Mouse (Mus musculus): ENCODE measurements around the gene Gm49395.

Gene Gm49395

DNA sequence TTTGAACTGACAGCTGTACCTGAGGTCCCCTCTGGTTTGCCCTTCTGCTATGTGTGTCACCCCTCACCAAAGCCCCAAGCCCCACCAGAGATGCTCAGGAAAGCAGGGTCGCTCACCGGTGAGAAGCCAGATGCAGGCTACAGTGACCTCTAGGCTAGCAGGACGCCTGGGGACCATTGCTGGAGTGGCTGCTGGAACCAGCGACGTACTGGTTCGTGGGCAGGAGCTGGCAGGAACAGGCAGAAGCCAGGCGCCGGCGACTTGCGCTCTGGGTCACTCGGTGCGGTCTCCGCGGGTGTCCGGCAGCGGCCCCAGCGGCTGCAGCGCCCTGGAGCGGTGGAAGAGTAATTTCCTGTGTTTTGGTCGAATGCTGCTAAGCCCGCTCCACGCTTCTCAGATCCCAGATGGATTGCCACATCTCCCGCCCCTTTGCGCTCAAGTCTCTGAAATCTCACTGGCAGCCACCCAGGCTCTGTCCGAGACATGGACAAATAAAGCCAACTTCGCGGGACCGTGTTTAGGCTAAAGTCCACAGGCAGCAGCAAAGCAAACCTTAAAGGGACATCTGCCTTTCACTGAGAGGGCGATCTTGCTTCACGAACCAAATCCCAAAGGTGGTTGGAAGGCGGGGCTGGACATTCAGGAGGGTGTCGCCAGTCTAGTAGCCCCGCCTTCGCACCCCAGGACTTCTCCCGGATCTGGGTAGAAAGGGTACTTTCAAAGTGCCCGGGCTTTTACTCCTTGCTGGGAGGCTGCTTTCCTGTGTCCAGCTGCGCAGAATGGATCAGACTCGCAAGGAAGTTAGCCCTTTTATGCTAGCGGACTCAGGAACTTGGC is at the start of gene Gm49395, which contains the start of gene Itga1:
Gm49395 (minus strand) TSS at position 567 of the 837 bp plus-strand sequence.
Itga1 (minus strand) TSS at position 610 of the 837 bp plus-strand sequence.
- no peak for DNase-seq (ENCODE audit: low read depth)

DNA sequence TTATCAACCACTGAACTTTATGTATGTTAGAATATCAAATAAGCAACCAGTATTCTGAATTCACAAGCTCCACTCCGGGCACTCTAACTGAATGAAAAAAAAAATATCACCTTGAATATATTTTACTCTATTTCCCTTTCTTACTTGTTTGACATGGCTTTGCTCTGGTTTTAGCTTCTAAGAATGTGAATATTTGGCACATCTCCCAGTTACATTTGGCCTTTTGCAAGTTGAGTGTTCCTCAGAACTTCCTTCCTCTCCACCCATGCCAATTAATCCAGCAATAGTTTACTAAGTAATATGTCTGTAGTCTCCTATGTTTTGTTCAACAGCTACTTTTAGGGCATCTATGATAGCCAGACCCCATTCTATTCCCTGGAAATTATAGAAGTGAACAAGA is 48.9 kb upstream of the Gm49395 start:
- peak; percentile 11 for DNase-seq (ENCODE audit: low read depth)

DNA sequence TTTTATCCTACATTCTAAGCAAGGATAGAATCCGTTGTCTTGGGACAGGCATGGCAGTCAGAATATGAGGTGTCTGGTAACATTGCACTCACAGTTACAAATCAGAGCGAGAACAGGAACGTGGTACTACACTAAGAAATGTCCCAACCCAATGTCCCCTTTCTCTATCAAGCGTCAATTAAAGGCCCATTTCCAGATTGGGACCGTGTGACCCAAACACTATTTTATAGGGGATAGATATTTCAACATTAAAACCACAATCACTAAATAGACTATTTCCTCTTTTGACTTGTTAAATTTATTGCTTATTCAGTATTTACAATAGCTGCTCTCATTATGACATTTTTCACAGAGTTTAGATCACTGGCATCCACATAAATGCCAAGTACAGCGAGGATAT is 48.1 kb upstream of the Gm49395 start:
- no peak for DNase-seq (ENCODE audit: low read depth)

DNA sequence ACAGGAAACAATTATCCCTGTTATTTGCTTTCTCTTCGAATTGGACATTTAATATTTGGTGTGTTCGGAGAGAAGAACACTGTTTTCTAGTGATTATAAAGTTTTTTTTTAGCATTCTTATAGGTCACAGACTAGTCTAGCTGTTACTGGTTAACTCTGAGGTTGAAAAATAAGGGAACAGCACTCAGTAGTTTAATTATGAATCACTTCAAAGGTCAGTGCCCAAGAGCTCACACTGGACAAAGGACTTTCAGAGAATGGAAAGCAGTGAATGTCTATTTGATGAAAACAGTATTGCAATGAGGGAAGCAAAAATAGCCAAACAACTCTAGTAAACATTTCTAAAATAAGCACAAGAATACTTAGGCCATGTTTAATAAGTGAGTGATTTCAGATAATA is 41.9 kb upstream of the Gm49395 start:
- DNase-seq (ENCODE audit: low read depth): no peak

DNA sequence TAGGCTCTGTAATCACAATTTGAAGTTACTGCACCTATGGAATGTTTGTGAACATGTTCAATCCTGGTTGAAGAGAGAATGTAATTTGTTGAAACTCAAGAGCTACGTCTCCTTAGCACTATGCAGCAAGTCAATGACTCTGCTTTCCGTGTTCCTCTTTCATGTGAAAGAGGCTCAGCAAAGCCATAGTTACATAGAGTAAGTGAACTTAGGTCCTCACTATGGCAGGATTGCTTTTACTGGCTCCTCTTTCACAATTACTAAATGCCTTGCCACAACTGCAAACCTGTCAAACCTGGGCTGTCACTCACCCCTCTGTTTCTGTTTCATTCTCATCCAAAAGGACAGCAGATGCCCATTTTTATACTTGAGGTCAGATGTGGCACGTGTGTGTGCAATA is 40.3 kb upstream of the Gm49395 start:
- no peak for DNase-seq (ENCODE audit: low read depth)

DNA sequence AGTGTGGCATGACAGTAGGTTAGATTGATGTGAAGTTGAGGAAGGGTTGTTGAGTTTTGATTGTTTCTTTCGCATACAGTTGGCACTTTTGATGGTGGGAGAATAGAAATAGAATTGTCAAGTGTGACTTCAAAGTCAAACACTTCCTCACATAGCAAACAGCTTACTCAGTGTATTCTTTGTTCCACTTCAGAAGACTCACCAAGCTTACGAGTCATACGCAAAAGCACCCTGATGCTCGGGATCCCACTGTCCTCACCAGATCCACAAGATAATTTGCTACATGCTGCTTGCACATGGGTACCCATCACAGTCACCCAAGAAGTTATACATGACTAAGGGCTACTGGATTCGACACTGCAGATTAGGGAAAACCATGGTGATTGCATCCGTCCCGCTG is 36.8 kb upstream of the Gm49395 start:
- no peak for DNase-seq (ENCODE audit: low read depth)

DNA sequence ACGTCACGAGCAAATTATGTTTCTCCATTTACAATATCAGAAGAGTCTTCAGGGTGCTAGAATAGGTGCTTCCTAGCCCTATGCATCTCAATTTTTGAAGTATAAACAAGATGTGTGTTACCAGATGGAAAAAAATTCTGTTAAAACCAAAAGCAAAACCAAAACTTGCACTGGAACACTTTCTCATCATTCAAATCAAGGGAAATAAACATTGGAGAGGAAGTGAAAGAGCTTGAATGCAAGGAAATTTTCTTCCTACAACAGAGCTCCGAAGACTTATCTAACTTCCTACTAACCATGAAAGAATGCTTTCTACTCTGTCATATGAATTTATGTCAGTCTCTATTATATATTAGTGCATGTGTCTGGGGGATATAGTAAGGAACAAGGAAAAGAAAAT is 35.0 kb upstream of the Gm49395 start:
- DNase-seq (ENCODE audit: low read depth): no peak

DNA sequence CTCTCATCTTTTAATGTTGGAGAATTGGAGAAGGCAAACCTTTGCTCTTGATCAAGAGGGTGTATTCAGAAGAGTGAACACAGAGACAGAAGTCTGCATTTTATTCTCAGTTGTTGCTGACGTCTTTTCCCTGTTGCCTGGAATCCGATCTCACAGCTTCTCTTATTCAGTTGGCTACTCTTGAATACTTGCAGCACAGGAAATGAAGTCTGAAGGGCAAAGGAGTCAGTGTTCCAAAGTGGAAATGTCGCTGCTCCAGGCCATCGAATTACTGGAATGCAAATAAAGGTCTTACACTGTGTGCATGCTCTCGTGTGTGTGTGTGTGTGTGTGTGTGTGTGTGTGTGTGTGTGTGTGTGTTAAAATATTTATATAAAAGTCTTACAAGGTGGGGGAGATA is 30.7 kb upstream of the Gm49395 start:
- no peak for DNase-seq (ENCODE audit: low read depth)

DNA sequence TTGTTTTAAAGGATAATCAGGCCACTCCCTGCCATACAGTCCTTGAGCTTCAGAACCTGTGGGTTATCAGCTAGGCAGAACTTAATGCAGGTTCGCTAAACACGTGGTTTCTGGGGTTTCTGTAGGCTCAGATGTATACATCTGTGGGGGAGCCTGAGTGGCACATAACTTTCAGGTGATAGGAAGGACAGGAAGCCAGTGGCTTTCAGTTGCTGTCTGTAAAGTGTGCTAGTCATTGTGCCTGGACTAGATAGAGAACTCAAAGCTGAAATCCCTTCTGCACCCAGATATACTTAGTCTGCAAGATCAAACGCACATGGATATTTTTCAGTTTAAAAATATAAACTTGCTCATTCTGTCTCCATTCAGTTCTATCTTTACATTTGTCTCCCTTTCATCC is 29.7 kb upstream of the Gm49395 start:
- peak; percentile 12 for DNase-seq (ENCODE audit: low read depth)

DNA sequence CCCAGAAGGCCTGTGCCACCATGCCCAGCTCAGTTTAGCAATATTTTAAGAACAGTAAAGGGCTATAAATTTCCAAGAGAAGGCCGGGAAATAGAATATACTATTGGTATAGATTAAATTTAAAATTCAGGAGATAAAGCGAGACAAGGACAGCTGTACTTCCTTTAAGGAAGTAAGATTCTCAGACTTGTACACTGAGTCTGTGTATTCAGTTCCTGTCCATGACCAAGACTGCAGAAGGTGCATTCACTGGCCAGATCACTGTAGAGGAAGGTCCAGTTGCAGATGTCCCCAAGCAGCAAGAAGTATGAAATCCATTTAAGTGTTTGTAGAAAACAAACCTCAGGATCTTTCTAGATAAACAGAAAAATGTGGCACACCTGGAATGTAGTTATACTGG is 28.3 kb upstream of the Gm49395 start:
- no peak for DNase-seq (ENCODE audit: low read depth)

DNA sequence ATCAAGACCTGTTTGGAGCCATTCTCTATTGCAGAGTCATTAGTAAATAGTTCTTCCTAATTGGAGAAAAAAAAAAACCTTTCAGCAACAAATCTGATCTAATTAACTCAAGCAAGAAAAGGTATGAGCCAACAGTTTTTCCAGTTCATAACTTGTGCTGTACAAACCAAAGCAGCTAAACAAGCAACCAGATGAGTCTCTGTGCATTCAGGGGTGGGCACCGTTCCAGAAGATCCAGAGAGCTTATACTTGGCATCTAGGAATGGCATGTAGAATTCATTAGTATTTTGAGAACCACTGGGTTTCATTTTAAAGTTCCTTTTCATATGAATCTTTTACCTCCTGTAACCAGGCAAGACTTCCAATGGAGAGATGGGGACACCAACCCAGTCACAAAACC is 26.1 kb upstream of the Gm49395 start:
- DNase-seq (ENCODE audit: low read depth): no peak

DNA sequence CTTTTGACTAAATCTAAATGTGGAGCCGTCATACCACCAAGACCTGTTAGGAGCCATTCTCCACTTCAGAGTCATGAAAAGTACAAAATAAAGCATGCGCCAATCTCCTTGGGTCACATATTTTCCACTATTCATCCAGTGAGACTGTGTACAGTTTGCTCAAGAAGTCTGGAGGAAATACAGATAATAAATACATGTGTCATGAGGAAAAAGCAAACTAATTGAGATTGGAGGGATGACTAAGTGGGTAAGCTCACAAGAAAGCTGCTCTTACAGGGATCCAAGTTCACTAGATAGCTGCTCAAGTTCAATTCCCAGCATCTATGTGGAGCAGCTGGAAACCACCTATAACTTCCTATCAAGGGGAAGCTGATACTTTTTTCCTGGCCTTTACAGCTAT is 24.8 kb upstream of the Gm49395 start:
- no peak for DNase-seq (ENCODE audit: low read depth)

DNA sequence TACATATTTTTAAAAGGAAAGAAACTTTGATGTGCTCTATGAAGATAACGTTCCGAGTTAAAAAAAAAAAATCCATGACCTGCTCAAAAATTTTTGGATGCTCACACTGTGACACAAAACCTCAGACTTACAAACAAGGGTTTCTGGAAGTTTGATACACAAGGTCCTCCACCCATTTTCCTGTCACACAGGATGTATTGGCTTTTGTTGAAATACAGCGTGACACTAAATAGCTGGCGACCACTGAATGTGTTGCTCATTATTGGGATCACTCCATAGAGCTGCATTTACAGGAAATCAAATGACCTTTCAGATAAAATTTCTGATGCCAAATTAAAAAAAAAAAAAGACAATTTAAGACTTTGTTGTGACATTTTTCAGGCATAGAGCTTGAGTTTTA is 23.4 kb upstream of the Gm49395 start:
- DNase-seq (ENCODE audit: low read depth): no peak

DNA sequence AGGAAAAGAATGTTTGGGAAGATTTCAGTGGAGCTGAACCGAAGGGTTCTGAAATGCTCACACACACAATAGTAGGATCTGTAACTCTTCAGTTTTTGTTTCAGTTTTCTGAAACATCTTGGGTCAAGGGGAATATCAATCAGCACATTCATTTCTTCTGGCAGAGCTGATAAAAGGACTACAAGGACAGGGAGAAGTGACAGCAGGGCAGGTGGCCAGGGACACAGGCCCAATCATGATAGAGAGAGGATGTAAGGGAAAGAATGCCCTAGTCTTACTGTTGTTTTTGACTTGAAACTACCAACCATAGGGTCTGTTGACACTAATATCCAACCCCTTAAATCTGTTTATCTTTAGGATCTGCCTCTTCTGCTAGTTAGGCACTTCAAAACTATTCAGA is 22.8 kb upstream of the Gm49395 start:
- DNase-seq (ENCODE audit: low read depth): no peak

DNA sequence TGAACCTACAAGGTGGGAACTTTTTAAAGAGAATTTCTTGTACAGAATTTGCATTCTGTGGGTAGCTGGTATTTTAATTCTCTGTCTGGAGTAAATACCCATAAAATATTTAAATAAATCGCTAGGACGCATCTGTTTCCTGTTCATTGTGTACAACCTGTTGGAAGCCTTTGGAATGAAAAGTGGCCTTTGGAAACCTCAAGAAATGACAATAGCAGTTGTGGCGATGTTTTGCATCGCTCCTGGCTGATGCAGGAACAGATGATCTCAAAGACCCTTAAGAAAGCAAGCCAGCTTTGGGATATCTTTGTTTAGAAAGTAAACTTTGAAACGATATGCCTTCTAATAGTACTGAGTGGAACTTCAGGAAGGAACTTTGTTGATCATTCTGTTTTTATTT is 17.0 kb upstream of the Gm49395 start:
- no peak for DNase-seq (ENCODE audit: low read depth)

DNA sequence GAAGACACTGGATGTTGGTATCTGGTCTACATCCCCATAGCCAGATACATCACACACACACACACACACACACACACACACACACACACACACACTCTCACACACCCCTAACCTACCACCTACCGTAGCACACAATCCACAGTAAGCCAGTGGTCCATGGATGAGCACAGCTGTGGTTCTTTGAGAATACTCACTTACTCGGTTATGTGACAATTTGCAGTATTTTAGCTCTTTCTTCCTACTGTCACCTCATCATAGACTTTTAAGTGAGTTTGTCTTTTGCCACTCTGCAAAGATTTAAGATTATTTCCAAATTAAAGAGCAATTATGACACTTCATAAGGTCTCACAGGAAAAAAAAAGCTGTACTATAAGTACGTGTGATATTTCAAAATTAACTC is 16.5 kb upstream of the Gm49395 start:
- no peak for DNase-seq (ENCODE audit: low read depth)

DNA sequence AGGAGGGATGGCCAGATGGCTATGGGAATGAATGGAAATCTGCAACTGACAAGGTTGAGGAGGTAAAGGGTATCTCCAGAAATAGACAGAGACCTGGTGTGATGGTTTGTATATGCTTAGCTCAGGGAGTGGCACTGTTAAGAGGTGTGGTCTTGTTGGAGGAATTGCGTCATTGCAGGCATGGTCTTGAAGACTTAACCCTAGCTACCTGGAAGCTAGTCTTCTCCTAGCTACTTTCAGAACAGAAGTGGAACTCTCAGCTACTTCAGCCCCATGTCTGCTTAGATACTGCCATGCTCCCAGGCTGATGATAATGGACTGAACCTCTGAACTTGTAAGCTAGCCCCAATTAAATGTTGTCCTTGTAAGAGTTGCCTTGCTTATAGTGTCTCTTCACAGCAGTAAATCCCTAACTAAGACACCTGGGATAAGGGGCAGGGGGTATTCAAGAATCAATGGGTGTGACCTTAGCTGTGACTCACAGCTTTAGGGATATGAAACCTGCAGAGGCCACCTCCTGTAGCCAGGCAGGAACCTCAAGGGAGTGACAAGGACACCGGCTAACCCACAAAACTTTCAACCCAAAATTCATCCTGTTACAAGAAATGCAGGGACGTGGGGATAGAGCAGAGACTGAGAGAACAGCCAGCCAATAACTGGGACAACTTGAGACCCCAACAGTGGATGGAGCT is 15.4 kb upstream of the Gm49395 start:
- DNase-seq (ENCODE audit: low read depth): no peak

DNA sequence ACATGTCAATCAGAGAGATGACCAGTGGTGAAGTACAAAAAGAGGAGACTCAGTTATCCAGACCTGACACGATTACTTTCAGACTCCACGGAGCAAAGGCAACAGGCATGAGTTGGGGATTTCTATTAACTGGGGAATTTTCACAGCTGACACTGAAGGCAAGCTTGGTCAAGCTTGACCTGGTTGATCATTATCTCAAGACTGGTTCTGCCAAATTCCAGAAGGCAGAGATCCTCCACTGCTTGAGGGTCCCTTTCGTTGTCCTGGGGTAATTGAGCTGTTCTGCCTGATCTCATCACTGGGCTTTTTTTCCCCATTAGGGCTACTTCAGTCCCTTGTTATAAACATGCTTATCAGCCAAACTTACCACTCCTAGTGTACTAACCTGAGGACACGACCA is 7.9 kb upstream of the Gm49395 start:
- DNase-seq (ENCODE audit: low read depth): no peak

DNA sequence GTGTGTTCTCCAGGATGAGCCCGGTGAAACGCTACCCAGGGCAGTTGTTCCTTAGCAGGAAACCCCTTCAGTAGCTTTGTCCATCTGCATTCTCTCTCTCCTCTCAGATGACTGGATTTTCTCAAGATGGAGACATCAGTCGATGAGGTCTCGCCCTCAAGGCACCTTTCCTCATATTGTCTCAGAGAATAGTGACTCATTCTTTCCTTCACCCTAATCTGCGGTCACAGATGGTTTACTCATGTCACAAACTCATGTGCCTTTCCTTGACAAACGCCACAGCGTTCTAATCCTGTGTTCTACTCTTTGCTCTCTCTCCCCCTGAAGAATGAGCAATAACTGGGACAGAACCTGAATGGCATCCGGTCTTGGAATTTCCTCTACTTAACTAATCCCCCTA is 5.7 kb upstream of the Gm49395 start:
- peak; percentile 80 for DNase-seq (ENCODE audit: low read depth)

DNA sequence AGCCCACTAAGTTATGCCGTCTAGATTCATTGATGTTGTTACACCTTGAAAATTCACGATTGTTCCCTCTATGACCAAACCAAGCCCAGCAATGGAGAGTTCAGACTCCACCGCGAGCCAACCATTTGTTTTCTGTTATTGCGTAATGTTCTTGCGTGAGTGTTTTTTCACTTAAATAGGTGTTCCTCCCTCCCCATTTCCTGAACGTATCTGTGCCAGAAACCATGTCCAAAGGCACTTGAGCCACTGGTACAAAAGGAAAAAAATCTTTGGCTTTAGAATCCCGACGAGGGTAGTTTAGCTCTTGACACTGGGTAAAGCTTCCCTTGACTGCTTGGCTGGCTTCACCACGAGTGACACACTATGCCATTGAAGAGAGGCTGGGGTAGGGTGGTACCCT is 4.5 kb upstream of the Gm49395 start:
- DNase-seq (ENCODE audit: low read depth): no peak

DNA sequence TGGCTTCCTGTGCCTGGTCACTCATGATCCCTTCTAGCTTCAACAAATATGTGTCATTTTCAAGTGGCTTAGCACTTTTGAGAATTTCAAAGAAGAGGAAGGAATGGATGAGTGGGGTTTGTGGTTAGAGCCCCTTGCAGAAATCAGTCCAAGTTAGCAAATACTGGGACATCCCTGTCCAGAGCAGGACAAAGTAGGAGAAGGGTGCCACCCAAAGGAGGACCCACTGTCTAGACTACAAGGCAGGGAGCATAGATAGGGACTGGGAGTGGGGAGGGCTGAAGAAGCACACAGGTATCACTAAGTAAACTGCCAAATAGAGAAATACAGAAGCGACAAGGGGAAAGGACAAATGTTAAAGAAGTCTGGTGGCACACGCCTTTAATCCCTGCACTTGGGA is 1.0 kb upstream of the Gm49395 start:
- no peak for DNase-seq (ENCODE audit: low read depth)

DNA sequence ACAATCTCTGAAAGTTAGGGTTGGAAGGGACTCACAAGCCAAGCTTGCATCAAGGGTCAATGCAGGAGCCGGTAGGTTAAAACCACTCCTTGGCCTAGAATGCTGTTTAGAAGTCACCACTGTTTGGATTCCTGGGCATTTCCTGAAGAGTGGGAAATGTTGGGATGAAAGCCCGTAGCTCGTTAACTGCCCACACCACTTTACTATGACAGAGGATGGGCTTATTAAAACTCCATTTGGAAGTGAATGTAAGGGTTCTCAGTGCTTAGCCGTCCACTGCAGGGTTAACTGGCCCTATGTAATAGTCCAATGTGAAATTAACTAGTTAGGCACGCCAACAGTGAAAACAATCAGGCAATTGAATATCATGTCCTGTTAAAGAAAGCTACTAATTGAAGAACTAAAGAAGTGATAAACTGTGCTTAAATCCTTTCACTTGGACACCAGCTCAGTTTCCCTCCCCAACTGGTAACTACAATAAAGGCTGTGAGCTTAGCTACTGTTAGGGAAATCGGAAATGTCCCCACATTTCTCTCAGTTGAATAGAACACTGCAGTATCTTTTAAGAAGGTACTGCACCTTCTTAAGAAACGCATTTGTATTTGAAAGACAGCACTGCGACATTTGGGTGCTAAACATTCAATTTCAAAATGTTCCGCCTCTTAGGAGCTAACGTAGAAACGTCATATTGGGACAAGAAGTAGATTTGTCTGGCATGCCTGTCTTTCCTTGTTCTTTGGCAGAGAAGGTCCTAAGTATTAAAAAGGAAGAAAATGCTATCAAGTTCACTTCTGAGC is 1.1 kb downstream of the Gm49395 start:
- no peak for DNase-seq (ENCODE audit: low read depth)

DNA sequence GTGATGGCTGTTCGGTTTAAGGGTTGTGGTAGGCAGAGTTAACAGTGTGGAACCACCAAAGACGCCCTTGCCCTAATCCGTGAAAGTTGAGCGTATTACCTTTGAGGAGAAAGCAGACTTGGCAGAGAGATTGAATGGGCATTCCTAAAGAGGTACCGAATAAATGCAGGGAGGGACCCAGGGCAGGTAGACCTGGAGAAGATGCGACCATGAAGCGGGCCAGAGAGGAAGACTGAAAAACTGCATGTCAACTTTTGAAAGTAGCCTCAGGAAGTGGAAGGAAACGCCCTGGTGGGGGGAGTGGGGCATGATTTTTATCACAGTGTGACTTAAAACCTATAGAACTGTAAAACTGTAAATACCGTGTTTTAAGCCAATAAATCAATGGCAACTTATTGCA is 2.3 kb downstream of the Gm49395 start:
- no peak for DNase-seq (ENCODE audit: low read depth)
